Mouse (Mus musculus) intestine, postnatal 0 days (tissue): ENCODE measurements around the gene Rab17. TPM values are rescaled to one million over a fixed set of nuclear protein-coding genes. Genes with fewer than 3 reads are reported as not detected.
A peak's percentile ranks its signal among the peaks of the same experiment; 100 is the strongest.

Experiments
- ATAC-seq: fragments of 200-750 bp; cut with Nextera tagmentation; 2 replicates; pipeline ENCODE4 v1.8.0; 2017; ENCODE audit warnings: mild to moderate bottlenecking, moderate TSS enrichment, moderate library complexity
- H3K27ac ChIP-seq: fragments of 300-500 bp; sonication (generic); 2 replicates; pipeline ENCODE4 v1.5.1; 2014; ENCODE audit warnings: mild to moderate bottlenecking, low read depth, low read length, moderate library complexity
- H3K27me3 ChIP-seq: fragments of 300-500 bp; sonication (generic); replicated peaks from 2 replicates; pipeline ENCODE4 v1.6.1; 2014; ENCODE audit warnings: low read length, mixed read lengths; ENCODE audit not compliant: control insufficient read depth, insufficient read depth
- H3K36me3 ChIP-seq: fragments of 300-500 bp; sonication (generic); 2 replicates; pipeline ENCODE4 v1.6.1; 2014; ENCODE audit warnings: mild to moderate bottlenecking, moderate library complexity; ENCODE audit not compliant: control insufficient read depth, insufficient read depth
- H3K4me1 ChIP-seq: fragments of 300-500 bp; sonication (generic); replicated peaks from 2 replicates; pipeline ENCODE4 v1.6.1; 2014; ENCODE audit warnings: antibody characterized with exemption, low read length, mixed read lengths; ENCODE audit not compliant: control insufficient read depth, insufficient read depth
- H3K4me2 ChIP-seq: fragments of 300-500 bp; sonication (generic); replicated peaks from 2 replicates; pipeline ENCODE4 v1.6.1; 2014; ENCODE audit warnings: low read depth, mild to moderate bottlenecking, moderate library complexity
- H3K4me3 ChIP-seq: fragments of 300-500 bp; sonication (generic); 2 replicates; pipeline ENCODE4 v1.5.1; 2014; ENCODE audit warnings: low read depth, low read length
- H3K9ac ChIP-seq: fragments of 300-500 bp; sonication (generic); 2 replicates; pipeline ENCODE4 v1.6.1; 2014; ENCODE audit warnings: mild to moderate bottlenecking, low read depth, low read length
- H3K9me3 ChIP-seq: fragments of 300-500 bp; sonication (generic); 2 replicates; pipeline ENCODE4 v1.6.1; 2016; ENCODE audit warnings: mixed run types; ENCODE audit not compliant: control insufficient read depth
- CTCF ChIP-seq: sonication (generic); IDR thresholded peaks from 2 replicates; pipeline ENCODE4 v1.5.1; 2016; ENCODE audit warnings: low read depth, mild to moderate bottlenecking, control low read depth, antibody characterized with exemption, moderate library complexity
- WGBS: fragments of 180-500 bp; shearing (Covaris S2); extraction: QIAGEN DNeasy Blood & Tissue Kit; methylation state at CpG from one replicate; pipeline ENCODE4 v1.1.7; 2014; 5-methylcytosine and 5-hydroxymethylcytosine counted together
- polyA plus RNA-seq: library from polyadenylated mRNA; unstranded; fragments of >200 nt; fragmentation: Nextera tagmentation; extraction: Ambion mirVana; gene quantifications from 2 replicates; pipeline ENCODE4 v1.2.1, GENCODE M21; 2015

Gene Rab17
- polyA plus RNA-seq, 1 experiment from 2014 or later, result 75.4 TPM

DNA sequence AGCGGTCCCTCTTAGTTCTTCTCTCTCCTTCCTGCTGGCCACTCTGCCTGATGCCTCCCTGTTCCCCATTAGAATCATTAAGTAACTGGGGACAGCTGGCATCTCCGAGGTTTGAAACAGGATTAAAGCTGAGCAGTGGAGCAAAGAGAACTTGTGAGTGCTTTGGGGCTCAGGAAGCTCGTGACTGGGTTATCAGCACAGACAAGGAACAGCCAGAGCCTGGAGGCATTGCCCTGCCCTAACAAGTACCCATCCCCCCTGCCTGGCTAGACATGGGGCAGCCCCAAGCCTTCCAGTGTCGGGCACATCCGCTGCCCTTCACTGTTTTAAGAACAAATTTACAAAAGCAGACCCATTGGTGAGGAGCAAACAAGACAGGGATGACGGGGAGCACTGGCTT lies 52.0 kb downstream of the Rab17 start:
- WGBS, result 55% methylated on average over 6 of the region's 6 CpGs
- TF ChIP-seq CTCF, result no peak
- Histone ChIP-seq H3K9me3 (no peaks in the 10 kb centered on the region), H3K27me3 (no peaks in the 10 kb centered on the region), H3K4me2 (peak overlapping the region; percentile 21; the same call in 1 of the 2 replicates), H3K4me1 (peaks cover 10% of the 10 kb centered on the region; the same call in 1 of the 2 replicates), H3K27ac (peak overlapping the region; percentile 28; the same call in 1 of the 2 replicates), H3K4me3 (no peak overlapping the region), H3K9ac (no peak overlapping the region), H3K36me3 (no peaks in the 10 kb centered on the region)
- no peak; the same call in 1 of the 2 replicates for ATAC-seq

- peaks cover 20% of the 10 kb centered on the region for H3K4me1 ChIP-seq
- no peaks in the 10 kb centered on the region for H3K27me3 ChIP-seq
- H3K9ac ChIP-seq, result peak within 1 kb of the TSS; percentile 13
- TF ChIP-seq CTCF, result peak; percentile 1; the same call in 1 of the 2 replicates
- H3K4me2 ChIP-seq, result peak within 1 kb of the TSS; percentile 65
- H3K4me3 ChIP-seq, result peak within 1 kb of the TSS; percentile 37
- H3K9me3 ChIP-seq, result no peaks in the 10 kb centered on the region
- H3K36me3 ChIP-seq, result no peaks in the 10 kb centered on the region
- peak within 1 kb of the TSS; percentile 57; the same call in 1 of the 2 replicates for H3K27ac ChIP-seq
- 12% methylated on average over 18 of the region's 18 CpGs for WGBS
- peak; percentile 75 for ATAC-seq
Measured at GRCm38 (mm10) chr1:90914948-90915569, 54.4 kb downstream of the Rab17 start, which contains the start of gene Mlph. Gene Mlph (plus strand): TSS chr1:90915085.

- no peak for ATAC-seq
- Histone ChIP-seq H3K9ac (no peak overlapping the region), H3K9me3 (no peaks in the 10 kb centered on the region), H3K36me3 (no peaks in the 10 kb centered on the region), H3K4me3 (no peak overlapping the region), H3K4me1 (peaks cover 26% of the 10 kb centered on the region), H3K27ac (no peak overlapping the region), H3K4me2 (no peak overlapping the region), H3K27me3 (no peaks in the 10 kb centered on the region)
- TF ChIP-seq CTCF, result no peak
- 59% methylated on average over 6 of the region's 6 CpGs for WGBS
Measured at GRCm38 (mm10) chr1:90913231-90913630, 56.2 kb downstream of the Rab17 start.

DNA sequence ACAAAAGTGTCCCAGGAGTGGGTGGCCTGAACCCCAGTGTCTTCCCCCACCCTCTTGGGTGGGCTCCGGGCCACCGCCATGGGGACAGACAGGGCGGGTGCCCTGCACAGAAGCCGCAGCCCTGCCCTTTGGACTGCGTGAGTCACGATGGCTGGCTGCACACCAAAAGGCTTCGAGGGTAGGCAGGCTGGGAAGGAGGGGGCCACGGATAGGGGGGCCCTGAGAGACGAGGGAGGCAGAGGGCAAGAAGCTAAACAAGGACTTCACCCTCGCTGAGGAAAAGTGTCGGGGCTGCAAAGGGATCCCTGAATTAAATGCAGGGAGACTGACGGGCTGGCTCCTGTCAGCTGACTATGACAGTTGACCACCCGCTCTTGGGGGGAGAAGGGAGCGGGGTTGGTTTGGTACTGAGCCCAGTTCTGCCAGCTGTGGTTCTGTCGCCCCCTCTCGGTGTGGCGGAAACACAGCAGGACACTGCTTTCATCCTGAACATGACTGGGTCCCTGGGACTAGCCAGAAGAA lies 59.8 kb downstream of the Rab17 start:
- peak; percentile 80 for ATAC-seq
- H3K27ac ChIP-seq, result peak overlapping the region; percentile 52; the same call in 1 of the 2 replicates
- H3K4me3 ChIP-seq, result no peak overlapping the region
- H3K4me2 ChIP-seq, result peak overlapping the region; percentile 47
- peaks cover 16% of the 10 kb centered on the region for H3K4me1 ChIP-seq
- WGBS, result 12% methylated on average over 17 of the region's 17 CpGs
- no peaks in the 10 kb centered on the region for H3K36me3 ChIP-seq
- H3K9ac ChIP-seq, result no peak overlapping the region
- no peaks in the 10 kb centered on the region for H3K27me3 ChIP-seq
- TF ChIP-seq CTCF, result peak; percentile 73
- no peaks in the 10 kb centered on the region for H3K9me3 ChIP-seq

GRCm38 (mm10) chr1:90909161-90909560 lies 60.3 kb downstream of the Rab17 start:
- peaks cover 16% of the 10 kb centered on the region for H3K4me1 ChIP-seq
- 0 out of 2 replicates have a peak overlapping the region, but pooled peaks have one; percentile 52 for H3K27ac ChIP-seq
- H3K4me2 ChIP-seq, result peak overlapping the region; percentile 47
- H3K9me3 ChIP-seq, result no peaks in the 10 kb centered on the region
- TF ChIP-seq CTCF, result no peak
- H3K36me3 ChIP-seq, result no peaks in the 10 kb centered on the region
- no peaks in the 10 kb centered on the region for H3K27me3 ChIP-seq
- no peak for ATAC-seq
- H3K4me3 ChIP-seq, result no peak overlapping the region
- no peak overlapping the region for H3K9ac ChIP-seq

Other genes starting within 250 kb of the Rab17 start
- 31.5 and 33.3 TPM in 2 replicates for gene Col6a3, start 125.7 kb downstream of the Rab17 start, polyA plus RNA-seq
- 3.0 and 3.4 TPM in 2 replicates for gene Mlph, start 54.6 kb downstream of the Rab17 start, polyA plus RNA-seq
- not detected in 2 replicates for gene Prlh, start 16.6 kb downstream of the Rab17 start, polyA plus RNA-seq
- 79.2 and 85.3 TPM in 2 replicates for gene Lrrfip1, start 29.1 kb upstream of the Rab17 start, polyA plus RNA-seq
- gene Rbm44, start 175.4 kb upstream of the Rab17 start, polyA plus RNA-seq, result 0.13 and 0.52 TPM in 2 replicates
- gene Ramp1, start 210.2 kb upstream of the Rab17 start, polyA plus RNA-seq, result 16.1 and 16.5 TPM in 2 replicates